Mouse (Mus musculus) kidney, postnatal 36 days (tissue): ENCODE data around the gene Plch1.

Source experiments
- DNase-seq, 2 experiments: peaks; one replicate each; pipeline ENCODE4 v3.0.0; 2021 to 2022; ENCODE audit warnings: mixed read lengths in 2 of 2

The Plch1 gene

GRCm38 (mm10) chr3:63852828-63853227, 46.4 kb downstream of the Plch1 start:
- DNase-seq: no peak

GRCm38 (mm10) chr3:63851125-63851698, 48.1 kb downstream of the Plch1 start:
- no peak for DNase-seq

GRCm38 (mm10) chr3:63849765-63850346, 49.4 kb downstream of the Plch1 start:
- no peak for DNase-seq

GRCm38 (mm10) chr3:63844141-63844540, 55.1 kb downstream of the Plch1 start:
- DNase-seq: no peak

GRCm38 (mm10) chr3:63842436-63842835, 56.8 kb downstream of the Plch1 start:
- DNase-seq: no peak

GRCm38 (mm10) chr3:63837750-63838149, 61.5 kb downstream of the Plch1 start:
- no peak for DNase-seq

GRCm38 (mm10) chr3:63836937-63837632, 62.2 kb downstream of the Plch1 start:
- DNase-seq: no peak

- no peak for DNase-seq
Observed at GRCm38 (mm10) chr3:63835816-63836215, 63.5 kb downstream of the Plch1 start.

GRCm38 (mm10) chr3:63823874-63824400, 75.3 kb downstream of the Plch1 start:
- no peak for DNase-seq

GRCm38 (mm10) chr3:63822631-63823030, 76.6 kb downstream of the Plch1 start:
- no peak for DNase-seq

GRCm38 (mm10) chr3:63815131-63815530, 84.1 kb downstream of the Plch1 start:
- peak; percentile 33 to 39 for DNase-seq

- DNase-seq: no peak
Observed at GRCm38 (mm10) chr3:63814203-63814602, 85.1 kb downstream of the Plch1 start.

GRCm38 (mm10) chr3:63806906-63807305, 92.4 kb downstream of the Plch1 start:
- DNase-seq: peak in 1 of 2 experiments; percentile 4

GRCm38 (mm10) chr3:63805496-63805895, 93.8 kb downstream of the Plch1 start:
- no peak for DNase-seq

- no peak for DNase-seq
Observed at GRCm38 (mm10) chr3:63800685-63801084, 98.6 kb downstream of the Plch1 start.

- no peak for DNase-seq
Observed at GRCm38 (mm10) chr3:63786805-63787365, 112.4 kb downstream of the Plch1 start.

GRCm38 (mm10) chr3:63772617-63773305, 126.5 kb downstream of the Plch1 start:
- DNase-seq: peak in 1 of 2 experiments; percentile 15

GRCm38 (mm10) chr3:63760821-63761220, 138.5 kb downstream of the Plch1 start:
- DNase-seq: no peak

GRCm38 (mm10) chr3:63740073-63740472, 159.2 kb downstream of the Plch1 start:
- DNase-seq: no peak

- no peak for DNase-seq
Observed at GRCm38 (mm10) chr3:63728325-63728724, 170.9 kb downstream of the Plch1 start.

GRCm38 (mm10) chr3:63726667-63727342, 172.5 kb downstream of the Plch1 start:
- DNase-seq: no peak

GRCm38 (mm10) chr3:63693694-63694093, 205.6 kb downstream of the Plch1 start:
- no peak for DNase-seq
